Mouse (Mus musculus) ovary, postnatal 36 days (tissue): ENCODE measurements around the gene Dlg2.

Experiments
- DNase-seq: peaks from one replicate; pipeline ENCODE4 v3.0.0; 2022; ENCODE audit warnings: low spot score, mixed read lengths

Gene Dlg2

DNA sequence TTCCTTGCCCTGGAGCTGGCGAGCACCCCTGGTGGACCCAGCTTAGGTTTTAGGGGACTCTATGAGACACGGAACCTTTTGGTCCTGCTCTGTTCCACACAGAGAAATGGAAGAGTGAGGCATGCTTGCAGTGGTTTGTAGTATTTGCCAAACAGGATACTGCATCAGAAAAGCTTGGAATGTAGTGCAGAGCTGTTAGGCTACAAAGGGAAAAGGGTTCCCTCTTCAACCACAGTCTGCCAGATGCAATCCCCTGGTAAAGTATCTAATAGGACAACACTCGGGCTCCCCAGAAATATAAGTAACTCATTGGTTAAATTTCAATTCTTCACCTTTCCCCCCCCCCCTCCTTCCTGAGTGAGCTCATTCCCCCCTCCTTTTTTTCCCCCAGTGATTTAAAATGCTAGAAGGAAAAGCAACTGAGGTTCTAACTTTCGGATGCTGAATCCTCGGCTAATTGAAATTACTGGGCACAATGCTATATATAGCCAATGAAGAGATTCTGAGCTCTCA is 613.9 kb downstream of the Dlg2 start:
- no peak for DNase-seq

GRCm38 (mm10) chr7:91090830-91091683 is 614.6 kb downstream of the Dlg2 start:
- no peak for DNase-seq

DNA sequence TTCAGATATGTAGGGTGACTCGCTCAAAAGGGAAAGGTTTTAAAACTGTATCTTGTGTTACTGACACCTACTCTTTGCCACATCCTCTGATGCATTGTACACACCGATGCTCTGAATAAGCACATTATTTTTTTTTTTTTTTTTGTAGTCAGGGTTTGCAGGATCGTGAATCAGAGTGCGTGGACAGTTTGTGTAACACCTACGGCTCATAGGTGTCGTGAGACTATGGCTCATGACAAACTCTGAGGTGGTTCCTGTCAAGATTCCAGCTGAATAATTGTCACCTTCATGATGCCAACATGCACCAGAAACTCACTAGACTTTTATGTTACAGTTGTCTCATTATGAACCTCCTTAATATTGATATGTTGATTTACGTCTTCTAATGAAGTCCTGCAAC is 620.0 kb downstream of the Dlg2 start:
- no peak for DNase-seq

GRCm38 (mm10) chr7:91098521-91098920 is 622.0 kb downstream of the Dlg2 start:
- no peak for DNase-seq

DNA sequence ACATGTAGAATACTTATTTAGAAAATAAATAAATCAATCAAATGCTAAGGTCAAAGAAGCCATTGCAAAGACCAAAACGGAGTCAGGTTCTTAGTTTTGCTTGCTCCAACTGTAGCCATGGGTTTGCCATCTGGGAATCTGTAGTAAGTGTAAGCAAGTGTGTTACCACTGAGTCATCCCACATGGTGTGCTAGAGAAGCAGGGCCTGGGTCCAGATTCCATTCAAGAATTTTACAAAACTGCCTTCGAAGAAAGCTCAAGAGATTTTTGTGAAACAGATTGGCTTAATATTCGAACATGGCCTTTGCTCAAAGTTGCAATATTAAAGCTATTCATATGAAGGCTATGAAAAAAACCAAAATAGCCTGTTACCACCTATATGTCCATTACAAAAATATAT is 633.1 kb downstream of the Dlg2 start:
- DNase-seq: no peak

- DNase-seq: no peak
These were observed 655.7 kb downstream of the Dlg2 start for GRCm38 (mm10) chr7:91132128-91132527.

DNA sequence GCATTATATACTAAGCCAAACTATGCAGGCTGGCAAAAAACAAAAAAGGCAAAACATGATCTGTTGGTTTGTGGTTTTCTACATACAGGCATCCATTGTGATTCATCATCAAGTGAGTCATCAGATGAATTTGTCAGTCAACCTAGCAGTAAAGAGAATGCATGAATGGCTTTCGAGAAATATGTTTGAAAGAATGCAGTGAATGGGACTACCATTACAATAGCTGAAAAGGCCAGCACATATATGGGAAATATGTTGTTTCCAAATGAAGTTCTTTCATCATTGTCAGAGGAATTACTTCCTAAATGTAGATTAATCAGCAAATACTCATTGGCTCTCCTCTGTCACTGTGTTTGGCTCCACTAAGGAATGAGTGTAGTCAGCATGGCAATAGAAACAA is 677.6 kb downstream of the Dlg2 start:
- no peak for DNase-seq

GRCm38 (mm10) chr7:91159144-91159543 is 682.7 kb downstream of the Dlg2 start:
- DNase-seq: no peak

DNA sequence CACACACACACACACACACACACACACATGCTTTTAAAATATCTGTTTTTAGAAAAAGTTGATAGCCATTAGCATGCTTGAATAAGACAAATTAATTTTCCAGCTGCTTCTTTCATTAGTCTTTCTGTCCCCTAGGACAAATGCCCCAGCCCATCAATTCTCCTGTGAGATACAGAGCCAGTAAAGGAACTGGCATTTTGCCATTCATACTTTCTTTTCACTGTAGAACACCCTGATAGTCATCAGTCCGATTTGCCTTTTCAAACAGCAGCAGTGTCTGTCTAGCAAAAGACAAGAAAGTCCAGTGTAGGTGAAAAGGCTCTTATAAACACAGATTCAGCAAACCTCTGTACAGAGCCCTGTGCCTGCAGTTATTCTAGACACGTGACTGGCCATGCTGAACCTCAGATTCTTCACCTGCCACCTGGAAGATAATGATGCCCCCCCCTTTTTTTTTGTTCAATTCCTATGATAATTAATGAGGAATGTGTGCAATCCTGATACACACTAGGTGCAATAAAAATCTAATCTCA is 685.2 kb downstream of the Dlg2 start:
- no peak for DNase-seq

DNA sequence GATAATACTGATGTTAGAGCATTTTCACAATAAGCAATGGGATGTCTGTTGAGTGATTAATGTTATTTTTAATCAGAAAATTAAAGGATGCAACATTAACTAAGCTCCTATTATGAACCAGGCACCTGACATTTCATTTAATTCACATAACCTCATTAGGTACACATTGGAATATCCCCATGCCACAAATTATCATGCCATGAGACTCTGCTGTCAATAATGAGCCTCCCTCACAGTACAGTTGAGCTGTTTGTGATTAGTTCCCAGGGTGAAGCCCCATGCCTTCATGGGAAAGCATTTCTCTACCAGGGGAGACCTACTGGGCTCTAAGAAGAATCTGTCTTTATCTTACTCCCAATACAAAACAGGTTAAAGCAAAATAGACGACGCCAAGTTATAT is 697.1 kb downstream of the Dlg2 start:
- DNase-seq: no peak

DNA sequence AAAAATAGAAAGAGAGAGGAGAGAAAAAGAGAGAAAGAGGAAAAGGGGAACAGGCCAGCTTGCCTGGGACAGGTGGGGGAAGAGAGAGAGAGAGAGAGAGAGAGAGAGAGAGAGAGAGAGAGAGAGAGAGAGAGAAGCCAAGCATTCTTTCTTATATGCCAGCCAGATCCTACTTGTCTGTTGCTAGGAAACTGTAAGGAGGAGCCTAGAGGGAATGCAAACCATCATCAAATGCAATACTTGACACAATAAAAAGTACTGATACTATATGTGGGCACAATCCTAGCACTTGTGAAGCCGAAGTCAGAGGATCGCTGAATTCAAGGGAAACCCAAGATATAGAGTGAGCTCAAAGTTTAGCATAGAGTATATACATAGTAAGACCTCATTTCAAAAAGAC is 711.7 kb downstream of the Dlg2 start:
- no peak for DNase-seq

- no peak for DNase-seq
These were observed 722.9 kb downstream of the Dlg2 start for GRCm38 (mm10) chr7:91199372-91199771.

DNA sequence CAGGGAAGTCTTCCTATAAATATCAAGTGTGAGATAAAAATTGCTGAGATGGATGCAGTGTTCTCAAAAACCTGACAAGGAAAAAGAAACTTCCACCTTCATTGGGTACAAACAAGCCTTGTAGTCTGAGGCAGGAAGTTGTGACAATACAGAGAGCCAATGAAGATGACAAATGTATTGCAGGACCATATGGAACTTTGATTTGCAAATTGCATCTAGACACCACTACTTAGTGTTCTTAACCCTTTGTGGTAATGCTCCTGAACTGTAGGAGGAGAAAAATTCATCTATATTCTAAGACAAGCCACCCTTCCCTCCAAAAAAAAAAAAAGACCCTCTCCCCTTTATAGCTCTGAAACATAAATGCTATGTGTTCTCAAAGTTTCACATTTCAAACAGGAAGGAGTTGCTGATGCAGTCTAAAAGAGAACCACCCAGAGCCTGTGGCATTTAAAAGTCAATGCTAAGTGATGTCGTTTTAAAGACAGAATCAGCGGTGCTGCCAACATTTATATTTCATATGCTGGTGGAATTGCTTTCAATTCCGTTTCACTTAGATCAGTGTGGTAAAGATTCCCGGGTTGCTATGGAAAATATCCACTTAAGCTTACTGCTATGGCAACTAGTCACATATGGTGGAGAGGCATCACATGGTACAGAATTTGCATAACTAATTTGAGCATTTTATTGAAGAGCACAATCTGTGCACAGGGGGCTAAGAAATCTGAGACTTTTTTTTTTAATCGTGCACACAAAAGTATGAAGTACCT is 731.8 kb downstream of the Dlg2 start:
- no peak for DNase-seq

DNA sequence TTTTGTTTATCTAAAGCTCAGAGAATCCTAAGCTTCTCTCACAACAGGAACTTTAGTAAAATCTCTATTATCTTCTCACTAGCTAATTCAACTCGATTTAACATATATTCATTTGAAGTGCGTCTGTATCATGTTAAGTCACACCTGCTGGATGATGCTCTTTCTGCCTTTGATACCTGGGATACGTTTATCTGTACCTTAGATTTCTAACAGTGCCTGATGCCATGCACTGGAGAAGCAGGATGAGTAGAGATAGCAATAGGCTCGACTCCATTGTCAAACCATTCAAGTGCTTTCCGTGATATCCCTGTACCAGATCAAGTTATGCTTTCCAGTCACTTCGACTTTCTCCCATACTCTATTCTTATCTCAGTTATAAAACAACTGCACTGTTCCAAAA is 732.5 kb downstream of the Dlg2 start:
- DNase-seq: no peak

DNA sequence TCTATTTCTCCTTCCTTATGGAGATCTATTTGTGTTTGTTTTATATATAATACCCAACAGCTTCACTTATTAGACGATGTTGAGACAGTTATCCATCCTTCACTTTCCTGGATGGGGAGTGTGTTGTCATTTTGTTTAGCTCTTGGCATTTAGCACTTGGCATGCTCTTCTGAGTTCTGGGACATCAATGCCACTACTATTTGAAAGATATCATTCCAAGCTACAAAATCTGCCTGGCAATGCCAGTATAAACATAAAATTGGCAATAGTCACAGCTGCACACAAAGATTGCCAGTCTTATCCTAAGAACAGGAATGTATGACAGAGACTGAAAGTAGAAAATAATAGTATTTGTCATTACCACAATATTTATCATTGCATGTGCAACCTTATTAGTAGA is 735.8 kb downstream of the Dlg2 start:
- DNase-seq: no peak

- DNase-seq: no peak
These were observed 738.4 kb downstream of the Dlg2 start for GRCm38 (mm10) chr7:91214921-91215320.

DNA sequence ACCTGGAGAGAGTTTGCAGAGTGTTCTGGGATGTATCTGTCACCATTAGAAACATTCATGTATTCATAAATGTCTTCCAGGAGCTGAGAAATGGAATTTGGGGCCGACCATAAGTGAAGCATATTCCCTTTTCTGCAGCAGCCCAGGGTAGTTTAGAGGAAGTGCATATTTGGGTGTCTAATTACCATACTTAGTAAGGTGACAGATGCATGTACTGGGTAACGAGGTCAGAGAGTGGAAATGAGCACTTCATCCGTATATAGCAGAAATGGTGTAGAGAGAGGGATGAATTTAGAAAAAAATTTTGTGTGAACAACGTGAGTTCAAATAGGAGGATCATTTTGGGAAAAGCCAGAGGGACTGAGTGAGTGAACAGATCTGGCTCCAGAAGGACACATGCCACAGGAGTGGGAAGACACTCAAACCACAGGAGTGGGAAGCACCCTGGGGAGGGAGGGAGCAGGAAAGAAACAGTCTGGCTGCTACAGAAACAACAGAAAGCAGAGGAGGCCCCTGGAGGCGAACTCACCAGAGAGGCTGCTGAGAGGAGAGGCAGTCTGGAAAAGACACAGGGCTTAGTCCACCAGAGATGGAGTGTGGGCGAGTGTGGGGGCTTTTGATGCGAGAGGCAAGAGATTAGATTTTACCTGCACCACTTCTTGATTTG is 742.0 kb downstream of the Dlg2 start:
- no peak for DNase-seq

DNA sequence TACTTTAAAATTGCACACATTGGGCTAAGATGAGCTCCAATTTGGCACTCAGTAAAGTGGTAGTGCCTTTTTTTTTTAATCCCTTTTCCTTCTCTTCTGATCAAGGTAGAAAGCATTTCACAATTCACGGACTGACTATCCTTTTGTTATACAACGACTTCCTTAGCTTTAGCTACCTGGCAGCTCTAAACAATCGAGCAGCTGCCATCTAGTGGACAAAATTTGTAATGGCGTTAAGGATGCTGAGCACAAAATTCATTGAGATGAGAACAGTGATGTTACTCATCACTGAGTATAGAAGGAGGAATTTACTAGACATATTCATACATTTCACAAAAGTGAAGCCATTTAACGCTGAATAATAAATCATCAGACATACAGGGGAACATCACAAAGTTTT is 750.0 kb downstream of the Dlg2 start:
- DNase-seq: no peak

DNA sequence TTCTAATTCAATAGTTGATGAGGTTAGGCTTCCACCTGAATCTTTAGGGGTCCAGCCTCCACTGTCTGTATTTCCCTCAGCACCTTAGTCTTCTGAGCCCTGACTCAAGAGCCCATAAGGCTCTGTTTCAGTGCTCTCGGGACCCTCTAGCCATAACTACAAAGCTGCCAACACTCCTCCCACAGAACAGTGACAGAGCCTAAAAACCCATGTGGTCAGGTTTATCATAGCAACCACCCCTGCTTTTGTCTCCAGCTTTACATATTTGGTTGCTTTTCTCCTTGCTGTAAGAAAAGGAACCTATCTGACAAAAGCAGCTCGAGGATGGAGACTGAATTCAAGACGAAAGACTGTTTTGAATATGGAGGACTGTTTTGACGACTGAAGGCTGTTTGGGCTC is 765.2 kb downstream of the Dlg2 start:
- no peak for DNase-seq

DNA sequence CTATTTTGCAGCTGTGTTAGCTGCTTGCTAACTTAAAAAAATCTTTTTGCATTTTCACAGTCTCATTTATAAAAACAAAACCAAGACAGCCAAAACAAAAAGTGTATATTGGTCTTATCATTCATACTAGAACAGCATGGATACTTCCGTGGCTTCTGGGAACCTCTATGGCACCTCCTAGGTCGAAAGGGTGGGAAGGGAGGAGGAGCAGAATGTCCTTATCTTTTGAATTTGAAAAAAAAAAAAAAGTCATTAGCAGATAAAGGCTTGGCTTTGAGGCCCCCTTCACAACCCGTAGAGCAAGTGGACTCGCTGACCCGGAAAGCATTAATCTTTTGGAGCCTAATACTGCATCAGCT is 785.2 kb downstream of the Dlg2 start:
- DNase-seq: no peak

- DNase-seq: no peak
These were observed 785.8 kb downstream of the Dlg2 start for GRCm38 (mm10) chr7:91262031-91262951.
